Mouse (Mus musculus) ES-Bruce4 (cell line): ENCODE results near the gene Adam23.

Experiments
- CTCF ChIP-seq: IDR thresholded peaks from one replicate; pipeline ENCODE4 v1.8.1; 2011; ENCODE audit warnings: low read depth, low read length
- POLR2A ChIP-seq: IDR thresholded peaks from one replicate; pipeline ENCODE4 v1.8.1; 2011; ENCODE audit warnings: low read length; ENCODE audit not compliant: insufficient read depth

DNA sequence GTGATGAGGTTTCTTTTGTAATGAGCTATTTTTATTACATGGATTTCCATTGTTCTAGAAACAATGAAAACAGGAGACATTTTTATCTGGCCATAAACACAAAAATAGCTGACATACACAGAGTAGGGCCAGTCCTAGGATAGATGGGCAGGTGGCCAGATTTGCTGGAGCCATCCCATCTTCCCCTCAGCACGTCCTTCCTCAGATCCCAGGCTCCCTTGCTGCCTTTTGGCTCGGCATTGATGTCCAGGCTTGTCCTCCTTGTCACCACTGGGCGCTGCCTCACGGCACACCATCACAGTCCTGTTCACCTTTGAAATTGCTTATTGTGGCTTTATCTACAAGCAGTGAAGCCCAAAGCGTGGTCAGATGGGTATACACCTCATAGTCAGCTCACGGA is 15.0 kb upstream of the Adam23 start:
- TF ChIP-seq CTCF (no peak), POLR2A (no peak)
